Mouse (Mus musculus) hindbrain, embryonic 16.5 days (tissue): Measurements from ENCODE around the gene Grin2a. TPM values are rescaled to one million over a fixed set of nuclear protein-coding genes. Genes with fewer than 3 reads are reported as not detected.

Source experiments
- ATAC-seq: fragments of 200-750 bp; cut with Nextera tagmentation; 2 replicates; pipeline ENCODE4 v1.8.0; 2017; ENCODE audit warnings: moderate TSS enrichment, moderate library complexity
- H3K27ac ChIP-seq: fragments of 300-500 bp; sonication (generic); 2 replicates; pipeline ENCODE4 v1.5.1; 2014; ENCODE audit warnings: low read depth, mild to moderate bottlenecking, control low read depth, low read length, moderate library complexity
- H3K27me3 ChIP-seq: fragments of 300-500 bp; sonication (generic); replicated peaks from 2 replicates; pipeline ENCODE4 v1.6.1; 2014; ENCODE audit warnings: low read length; ENCODE audit not compliant: control insufficient read depth, insufficient read depth
- H3K36me3 ChIP-seq: fragments of 300-500 bp; sonication (generic); 2 replicates; pipeline ENCODE4 v1.6.1; 2014; ENCODE audit warnings: mild to moderate bottlenecking, low read length, moderate library complexity, mixed read lengths; ENCODE audit not compliant: control insufficient read depth, insufficient read depth
- H3K4me1 ChIP-seq: fragments of 300-500 bp; sonication (generic); 2 replicates; pipeline ENCODE4 v1.6.1; 2014; ENCODE audit warnings: low read depth, low read length; ENCODE audit not compliant: control insufficient read depth, insufficient read depth
- H3K4me2 ChIP-seq: fragments of 300-500 bp; sonication (generic); 2 replicates; pipeline ENCODE4 v1.6.1; 2014; ENCODE audit warnings: mild to moderate bottlenecking, low read length, control low read depth, moderate library complexity
- H3K4me3 ChIP-seq: fragments of 300-500 bp; sonication (generic); 2 replicates; pipeline ENCODE4 v1.5.1; 2014; ENCODE audit warnings: mild to moderate bottlenecking, low read length, control low read depth, moderate library complexity
- H3K9ac ChIP-seq: fragments of 300-500 bp; sonication (generic); 2 replicates; pipeline ENCODE4 v1.6.1; 2014; ENCODE audit warnings: low read depth, mild to moderate bottlenecking, control low read depth, low read length, moderate library complexity
- H3K9me3 ChIP-seq: fragments of 300-500 bp; sonication (generic); 2 replicates; pipeline ENCODE4 v1.6.1; 2014; ENCODE audit warnings: mild to moderate bottlenecking, low read length, moderate library complexity; ENCODE audit not compliant: control insufficient read depth
- WGBS: fragments of 180-500 bp; shearing (Covaris S2); extraction: QIAGEN DNeasy Blood & Tissue Kit; methylation state at CpG from one replicate; pipeline ENCODE4 v1.1.7; 2014; 5-methylcytosine and 5-hydroxymethylcytosine counted together
- polyA plus RNA-seq: library from polyadenylated mRNA; unstranded; fragments of >200 nt; fragmentation: Nextera tagmentation; extraction: Ambion mirVana; gene quantifications from 2 replicates; pipeline ENCODE4 v1.2.1, GENCODE M21; 2015

Grin2a gene
- 6.1 and 9.7 TPM in 2 replicates for polyA plus RNA-seq

- Histone ChIP-seq H3K36me3 (no peaks in the 10 kb centered on the region), H3K27me3 (peaks cover 7% of the 10 kb centered on the region)
- WGBS = 2% methylated on average over 69 of the region's 69 CpGs
Measured at GRCm38 (mm10) chr16:9994951-9995813, at the start of gene Grin2a. Gene Grin2a, minus strand, starts transcription at chr16:9995560.

GRCm38 (mm10) chr16:10035582-10036215 is 40.3 kb upstream of the Grin2a start:
- WGBS = 77% methylated on average over 7 of the region's 7 CpGs
- ATAC-seq = no peak
- H3K9ac ChIP-seq = no peak overlapping the region

More at GRCm38 (mm10) chr16:9994951-9995813, at the start of gene Grin2a:
- H3K27ac ChIP-seq = peak within 1 kb of the TSS; percentile 80
- H3K4me1 ChIP-seq = peaks cover 16% of the 10 kb centered on the region
- no peaks in the 10 kb centered on the region for H3K9me3 ChIP-seq
- peak; percentile 65 for ATAC-seq
- H3K4me3 ChIP-seq = peak within 1 kb of the TSS; percentile 65
- H3K9ac ChIP-seq = peak within 1 kb of the TSS; percentile 64
- H3K4me2 ChIP-seq = peak within 1 kb of the TSS; percentile 68

GRCm38 (mm10) chr16:10033416-10033979 is 38.1 kb upstream of the Grin2a start:
- no peak overlapping the region for H3K9ac ChIP-seq
- H3K4me2 ChIP-seq = no peak overlapping the region
- no peaks in the 10 kb centered on the region for H3K27me3 ChIP-seq
- no peaks in the 10 kb centered on the region for H3K36me3 ChIP-seq
- H3K27ac ChIP-seq = no peak overlapping the region
- no peaks in the 10 kb centered on the region for H3K4me1 ChIP-seq
- 84% methylated on average over 4 of the region's 4 CpGs for WGBS
- ATAC-seq = no peak
- no peak overlapping the region for H3K4me3 ChIP-seq
- no peaks in the 10 kb centered on the region for H3K9me3 ChIP-seq

More at GRCm38 (mm10) chr16:10035582-10036215, 40.3 kb upstream of the Grin2a start:
- Histone ChIP-seq H3K4me1 (no peaks in the 10 kb centered on the region), H3K27ac (no peak overlapping the region), H3K4me2 (no peak overlapping the region), H3K27me3 (no peaks in the 10 kb centered on the region), H3K9me3 (no peaks in the 10 kb centered on the region), H3K36me3 (no peaks in the 10 kb centered on the region), H3K4me3 (no peak overlapping the region)

GRCm38 (mm10) chr16:10031891-10032290 is 36.5 kb upstream of the Grin2a start:
- Histone ChIP-seq H3K9ac (no peak overlapping the region), H3K9me3 (no peaks in the 10 kb centered on the region), H3K27ac (no peak overlapping the region), H3K4me3 (no peak overlapping the region), H3K36me3 (no peaks in the 10 kb centered on the region), H3K4me2 (no peak overlapping the region), H3K27me3 (no peaks in the 10 kb centered on the region), H3K4me1 (no peaks in the 10 kb centered on the region)
- no peak for ATAC-seq

GRCm38 (mm10) chr16:10026741-10027140 is 31.4 kb upstream of the Grin2a start:
- no peak overlapping the region for H3K27ac ChIP-seq
- H3K4me1 ChIP-seq = no peaks in the 10 kb centered on the region
- 79% methylated on average over 6 of the region's 6 CpGs for WGBS
- H3K27me3 ChIP-seq = no peaks in the 10 kb centered on the region
- H3K36me3 ChIP-seq = no peaks in the 10 kb centered on the region
- ATAC-seq = no peak
- no peak overlapping the region for H3K4me3 ChIP-seq
- no peak overlapping the region for H3K9ac ChIP-seq
- H3K9me3 ChIP-seq = no peaks in the 10 kb centered on the region
- H3K4me2 ChIP-seq = no peak overlapping the region

GRCm38 (mm10) chr16:10009743-10010142 is 14.4 kb upstream of the Grin2a start:
- Histone ChIP-seq H3K4me3 (no peak overlapping the region), H3K4me1 (no peaks in the 10 kb centered on the region), H3K9ac (no peak overlapping the region), H3K9me3 (peaks cover 2% of the 10 kb centered on the region; the same call in 1 of the 2 replicates), H3K4me2 (no peak overlapping the region), H3K36me3 (no peaks in the 10 kb centered on the region), H3K27ac (no peak overlapping the region), H3K27me3 (no peaks in the 10 kb centered on the region)
- WGBS = 68% methylated on average over 1 of the region's 1 CpGs
- no peak for ATAC-seq

- peak; percentile 80 for ATAC-seq
- 69% methylated on average over 4 of the region's 5 CpGs for WGBS
- Histone ChIP-seq H3K4me3 (no peak overlapping the region), H3K4me1 (no peaks in the 10 kb centered on the region), H3K36me3 (no peaks in the 10 kb centered on the region), H3K27ac (no peak overlapping the region), H3K9me3 (no peaks in the 10 kb centered on the region), H3K27me3 (no peaks in the 10 kb centered on the region), H3K4me2 (no peak overlapping the region), H3K9ac (no peak overlapping the region)
Measured at GRCm38 (mm10) chr16:10005606-10006005, 10.2 kb upstream of the Grin2a start.

GRCm38 (mm10) chr16:10004096-10004495 is 8.7 kb upstream of the Grin2a start:
- no peaks in the 10 kb centered on the region for H3K9me3 ChIP-seq
- H3K36me3 ChIP-seq = no peaks in the 10 kb centered on the region
- H3K4me2 ChIP-seq = no peak overlapping the region
- WGBS = 88% methylated on average over 4 of the region's 4 CpGs
- no peak overlapping the region for H3K4me3 ChIP-seq
- H3K9ac ChIP-seq = no peak overlapping the region
- no peaks in the 10 kb centered on the region for H3K27me3 ChIP-seq
- H3K4me1 ChIP-seq = no peaks in the 10 kb centered on the region
- no peak for ATAC-seq
- H3K27ac ChIP-seq = no peak overlapping the region

- WGBS = 77% methylated on average over 1 of the region's 1 CpGs
Measured at GRCm38 (mm10) chr16:10003001-10003400, 7.6 kb upstream of the Grin2a start.

More at GRCm38 (mm10) chr16:10003001-10003400, 7.6 kb upstream of the Grin2a start:
- Histone ChIP-seq H3K4me3 (no peak overlapping the region), H3K4me1 (no peaks in the 10 kb centered on the region), H3K9ac (no peak overlapping the region), H3K9me3 (no peaks in the 10 kb centered on the region), H3K27me3 (no peaks in the 10 kb centered on the region), H3K36me3 (no peaks in the 10 kb centered on the region), H3K4me2 (no peak overlapping the region), H3K27ac (no peak overlapping the region)
- no peak for ATAC-seq
